Mouse (Mus musculus) MEL (cell line): ENCODE measurements around the gene Bnip3.

Source experiments
- CTCF ChIP-seq, 3 experiments: IDR thresholded peaks in 2 of 3; conservative IDR thresholded peaks in 1 of 3; 2 replicates each; pipeline ENCODE4 v1.5.1; 2011 to 2012; ENCODE audit warnings: low read length in 3 of 3, low read depth in 2 of 3, mild to moderate bottlenecking in 2 of 3, improper control_type of control experiment in 1 of 3, inconsistent platforms in 1 of 3, mixed read lengths in 1 of 3, moderate library complexity in 1 of 3; ENCODE audit not compliant: control insufficient read depth in 1 of 3, insufficient read depth in 1 of 3, poor library complexity in 1 of 3, severe bottlenecking in 1 of 3
- EP300 ChIP-seq, 2 experiments: IDR thresholded peaks; 2 replicates each; pipeline ENCODE4 v1.6.1; 2011; ENCODE audit warnings: improper control_type of control experiment in 2 of 2, low read length in 2 of 2, low read depth in 1 of 2, mild to moderate bottlenecking in 1 of 2
- GATA1 ChIP-seq: IDR thresholded peaks from 2 replicates; pipeline ENCODE4 v1.6.1; 2011; ENCODE audit warnings: low read depth, low read length, improper control_type of control experiment
- JUND ChIP-seq: IDR thresholded peaks from 2 replicates; pipeline ENCODE4 v1.6.1; 2011; ENCODE audit warnings: low read depth, mild to moderate bottlenecking, improper control_type of control experiment, low read length
- POLR2A ChIP-seq, 2 experiments: IDR thresholded peaks; 2 replicates each; pipeline ENCODE4 v1.6.1; 2011 to 2012; ENCODE audit warnings: low read length in 2 of 2, mild to moderate bottlenecking in 2 of 2, control low read depth in 1 of 2, improper control_type of control experiment in 1 of 2, low read depth in 1 of 2, moderate library complexity in 1 of 2; ENCODE audit not compliant: control insufficient read depth in 1 of 2, insufficient read depth in 1 of 2, poor library complexity in 1 of 2
- SMC3 ChIP-seq: IDR thresholded peaks from 2 replicates; pipeline ENCODE4 v1.6.1; 2011; ENCODE audit warnings: low read depth, low read length, improper control_type of control experiment

DNA sequence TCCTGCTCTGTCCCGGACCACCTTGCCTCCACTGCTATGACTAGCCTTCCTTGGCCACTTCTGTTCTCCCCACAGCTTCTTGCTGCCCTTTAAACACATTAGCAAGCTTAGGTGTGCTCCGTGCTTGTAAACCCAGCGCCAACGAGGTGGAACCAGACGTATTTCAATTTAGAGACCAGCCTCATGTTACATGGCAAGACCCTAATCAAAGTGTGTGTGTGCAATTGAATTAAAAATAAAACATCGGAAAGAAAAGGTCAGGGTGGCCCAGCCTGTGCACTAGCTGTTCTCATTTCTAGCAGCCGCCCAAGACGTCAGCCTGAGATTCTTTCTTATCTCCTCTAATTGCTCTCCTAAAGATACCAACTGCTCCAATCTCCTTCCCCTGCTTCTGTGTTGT lies 64.2 kb downstream of the Bnip3 start:
- TF ChIP-seq POLR2A (IDR thresholded peaks at IDR 0.05; ENCODE audit: control insufficient read depth in 1 of 2, insufficient read depth in 1 of 2, low read depth in 1 of 2, low read length in 2 of 2, poor library complexity in 1 of 2) (no peak), CTCF (IDR thresholded peaks at IDR 0.05 in 2 of 3, conservative IDR thresholded peaks at IDR 0.05 in 1 of 3; ENCODE audit: control insufficient read depth in 1 of 3, insufficient read depth in 1 of 3, low read depth in 2 of 3, low read length in 3 of 3, poor library complexity in 1 of 3, severe bottlenecking in 1 of 3) (no peak), EP300 (IDR thresholded peaks at IDR 0.05; ENCODE audit: low read depth in 1 of 2, low read length in 2 of 2) (no peak), GATA1 (peak; percentile 45), JUND (no peak), SMC3 (no peak)
